Mouse (Mus musculus) lung, postnatal 0 days (tissue): Measurements from ENCODE around the gene Dlk1.

Experiments used
- CTCF ChIP-seq: IDR thresholded peaks from 2 replicates; pipeline ENCODE4 v1.5.1; 2016; ENCODE audit warnings: antibody characterized with exemption, mild to moderate bottlenecking
- EP300 ChIP-seq: IDR thresholded peaks from 2 replicates; pipeline ENCODE4 v1.6.1; 2016; ENCODE audit warnings: antibody characterized with exemption, mild to moderate bottlenecking, control low read depth

- TF ChIP-seq CTCF (no peak), EP300 (no peak)
These were observed 10.0 kb downstream of the Dlk1 start for GRCm38 (mm10) chr12:109462594-109462993.
